Mouse (Mus musculus): ENCODE data around the gene Iqcb1.

GRCm38 (mm10) chr16:36893317-36893716 is 65.1 kb downstream of the Iqcb1 start:
- no peak for TF ChIP-seq BHLHE40 (IDR thresholded peaks at IDR 0.05; ENCODE audit: low read depth, low read length)
- no peak for TF ChIP-seq CTCF (conservative IDR thresholded peaks at IDR 0.05 in 1 of 2, IDR thresholded peaks at IDR 0.05 in 1 of 2; ENCODE audit: low read depth in 2 of 2, low read length in 2 of 2)
- no peak for TF ChIP-seq MAZ (IDR thresholded peaks at IDR 0.05; ENCODE audit: low read depth, low read length)
- no peak for TF ChIP-seq ZNF384 (IDR thresholded peaks at IDR 0.05; ENCODE audit: low read depth, low read length)

All from CH12.LX (cell line).